Mouse (Mus musculus) hindbrain, embryonic 10.5 days (tissue): ENCODE data around the gene Lce1j. TPM values are rescaled to one million over a fixed set of nuclear protein-coding genes. Genes with fewer than 3 reads are reported as not detected.
"Not testable (repeated sequence)": the region's sequence is repeated elsewhere in the genome, so short reads cannot be mapped to it uniquely, and the experiment has no call there.

Experiments used
- DNase-seq: peaks from one replicate; pipeline ENCODE4 v3.0.0-alpha.2; 2017; ENCODE audit warnings: low spot score
- H3K27ac ChIP-seq: fragments of 300-500 bp; sonication (generic); 2 replicates; pipeline ENCODE4 v1.5.1; 2016; ENCODE audit warnings: mild to moderate bottlenecking, moderate library complexity
- H3K27me3 ChIP-seq: fragments of 300-500 bp; sonication (generic); 2 replicates; pipeline ENCODE4 v1.6.1; 2016; ENCODE audit warnings: mild to moderate bottlenecking; ENCODE audit not compliant: poor library complexity, insufficient read depth, severe bottlenecking
- H3K36me3 ChIP-seq: fragments of 300-500 bp; sonication (generic); 2 replicates; pipeline ENCODE4 v1.6.1; 2016; ENCODE audit warnings: mild to moderate bottlenecking, moderate library complexity
- H3K4me1 ChIP-seq: fragments of 300-500 bp; sonication (generic); replicated peaks from 2 replicates; pipeline ENCODE4 v1.6.1; 2016; ENCODE audit warnings: mild to moderate bottlenecking
- H3K4me3 ChIP-seq: fragments of 300-500 bp; sonication (generic); 2 replicates; pipeline ENCODE4 v1.5.1; 2016; ENCODE audit warnings: mild to moderate bottlenecking, moderate library complexity
- H3K9me3 ChIP-seq: fragments of 300-500 bp; sonication (generic); 2 replicates; pipeline ENCODE4 v1.6.1; 2016; ENCODE audit warnings: mild to moderate bottlenecking, moderate library complexity
- WGBS: fragments of 180-500 bp; shearing (Covaris S2); methylation state at CpG from one replicate; pipeline ENCODE4 v1.1.7; 2016; 5-methylcytosine and 5-hydroxymethylcytosine counted together
- polyA plus RNA-seq: library from polyadenylated mRNA; unstranded; fragments of >200 nt; fragmentation: Nextera tagmentation; extraction: Ambion mirVana; gene quantifications from 2 replicates; pipeline ENCODE4 v1.2.1, GENCODE M21; 2016

Lce1j gene
- polyA plus RNA-seq, result not detected in 2 replicates

DNA sequence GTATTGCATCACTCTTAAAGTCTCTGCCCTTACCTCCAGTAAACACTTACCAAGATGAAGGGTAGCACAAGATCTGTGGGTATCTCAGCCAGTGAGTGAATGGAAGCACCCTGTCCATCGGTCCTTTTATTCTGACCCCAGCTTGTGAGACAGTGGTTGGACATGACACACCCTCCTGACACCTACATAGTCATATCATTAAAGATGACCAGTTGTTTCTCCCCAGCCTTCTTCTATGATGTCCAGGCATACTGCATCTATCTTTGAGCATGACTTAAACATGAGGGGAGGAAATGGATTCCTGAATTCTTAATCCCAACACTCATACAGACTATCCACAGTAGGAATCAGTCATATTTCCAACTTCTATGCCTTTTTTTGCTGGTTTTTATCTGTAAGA is at the start of gene Lce1j:
Gene Lce1j (minus strand): TSS at position 101 of the 400 bp plus-strand sequence.
- H3K36me3 ChIP-seq, result no peaks in the 10 kb centered on the region
- no peak for DNase-seq
- no peak within 1 kb of the TSS for H3K27ac ChIP-seq
- 84% methylated on average over 1 of the region's 1 CpGs for WGBS
- no peak within 1 kb of the TSS for H3K4me3 ChIP-seq
- H3K9me3 ChIP-seq, result no peaks in the 10 kb centered on the region
- H3K27me3 ChIP-seq, result no peaks in the 10 kb centered on the region
- H3K4me1 ChIP-seq, result no peaks in the 10 kb centered on the region

DNA sequence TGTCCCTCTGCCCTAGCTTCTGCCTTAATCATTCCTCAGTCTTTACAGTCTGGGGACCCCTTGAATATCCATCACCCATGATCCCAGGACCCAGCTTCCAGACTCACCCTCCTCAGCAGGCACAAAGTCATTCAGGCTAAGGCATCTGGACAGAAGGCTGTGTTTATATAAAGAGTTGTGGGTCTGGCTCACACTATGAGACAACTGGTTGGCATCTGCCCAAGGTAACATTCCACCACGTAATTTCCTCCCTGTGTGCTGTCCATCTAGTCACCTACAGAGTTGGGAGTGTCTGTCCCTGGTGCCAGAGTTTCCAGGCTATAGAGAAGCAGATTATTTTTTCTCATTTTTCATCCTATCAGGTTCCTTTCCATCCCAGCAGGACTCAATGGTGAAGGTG is 36.8 kb upstream of the Lce1j start, which contains the start of gene Kprp:
Gene Kprp (minus strand): TSS at position 140 of the 400 bp plus-strand sequence.
- no peaks in the 10 kb centered on the region for H3K4me1 ChIP-seq
- no peak for DNase-seq
- no peak within 1 kb of the TSS for H3K4me3 ChIP-seq
- no peaks in the 10 kb centered on the region for H3K36me3 ChIP-seq
- H3K9me3 ChIP-seq, result no peaks in the 10 kb centered on the region
- WGBS, result 61% methylated on average over 1 of the region's 1 CpGs
- no peak within 1 kb of the TSS for H3K27ac ChIP-seq
- H3K27me3 ChIP-seq, result no peaks in the 10 kb centered on the region

DNA sequence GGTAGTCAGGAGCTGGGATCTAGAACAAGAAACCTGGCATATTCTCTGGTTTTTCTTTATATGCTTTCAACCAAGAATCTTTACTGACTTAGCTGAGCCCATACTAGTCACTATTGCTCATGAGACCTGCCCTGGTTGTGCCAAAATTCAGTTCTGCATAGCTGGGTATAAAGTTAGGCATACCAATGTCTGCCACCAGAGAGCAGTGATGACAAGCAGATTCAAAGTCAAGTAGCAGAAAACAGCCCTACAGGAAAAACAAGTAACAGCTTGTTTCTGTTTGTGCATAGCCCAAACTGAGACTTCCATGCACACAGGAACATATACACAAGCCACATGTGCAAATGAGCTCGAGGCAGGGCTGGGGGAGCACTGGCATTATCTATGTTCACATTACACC is 35.5 kb upstream of the Lce1j start:
- no peaks in the 10 kb centered on the region for H3K27me3 ChIP-seq
- no peak overlapping the region for H3K27ac ChIP-seq
- no peak overlapping the region for H3K4me3 ChIP-seq
- WGBS, result 29% methylated on average over 1 of the region's 1 CpGs
- no peak for DNase-seq
- H3K36me3 ChIP-seq, result no peaks in the 10 kb centered on the region
- H3K9me3 ChIP-seq, result no peaks in the 10 kb centered on the region
- H3K4me1 ChIP-seq, result no peaks in the 10 kb centered on the region

DNA sequence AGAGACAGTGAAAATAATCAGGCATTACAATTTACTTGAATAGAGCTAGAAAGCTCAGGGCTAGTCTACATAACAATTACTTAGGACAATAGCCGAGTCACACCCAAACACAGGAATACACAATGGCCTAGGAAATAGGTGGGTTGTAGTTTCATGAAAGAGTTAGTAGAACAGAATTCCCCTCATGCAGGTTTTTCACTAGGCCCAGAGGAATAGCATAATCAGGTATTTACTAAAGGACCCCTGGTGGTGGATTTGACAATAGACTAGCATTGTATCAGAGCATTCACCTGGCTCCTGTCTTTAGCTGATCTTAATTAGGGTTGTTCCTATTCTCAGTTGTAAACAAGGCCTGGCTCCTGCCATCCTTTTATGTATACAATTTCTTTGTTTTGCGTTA is 25.7 kb upstream of the Lce1j start:
- WGBS, result 91% methylated on average over 2 of the region's 2 CpGs
- not testable (repeated sequence) for H3K4me3 ChIP-seq, H3K27me3 ChIP-seq, H3K36me3 ChIP-seq, H3K4me1 ChIP-seq, H3K27ac ChIP-seq, DNase-seq, H3K9me3 ChIP-seq

DNA sequence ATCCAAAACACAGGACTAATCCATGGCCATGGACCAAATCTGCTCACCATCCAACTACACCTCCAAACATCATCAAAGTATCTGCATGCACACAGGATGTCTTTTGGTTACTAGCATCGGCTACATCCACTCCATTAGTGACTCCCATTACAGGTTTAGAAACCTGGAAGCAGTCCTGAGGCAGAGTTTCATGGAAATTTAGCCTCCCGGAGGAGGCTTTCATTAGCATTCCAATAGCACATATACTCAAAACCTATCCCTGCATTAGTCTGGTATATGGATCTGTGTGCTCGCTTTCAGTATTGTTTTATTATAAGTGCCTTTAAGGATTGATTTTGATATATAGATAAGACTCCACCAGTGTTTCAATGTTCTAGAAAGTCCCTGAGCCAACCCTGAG is 25.3 kb upstream of the Lce1j start:
- DNase-seq, result no peak
- Histone ChIP-seq H3K9me3 (no peaks in the 10 kb centered on the region), H3K36me3 (no peaks in the 10 kb centered on the region), H3K4me3 (no peak overlapping the region), H3K27ac (no peak overlapping the region), H3K4me1 (no peaks in the 10 kb centered on the region), H3K27me3 (no peaks in the 10 kb centered on the region)
- 88% methylated on average over 3 of the region's 3 CpGs for WGBS

DNA sequence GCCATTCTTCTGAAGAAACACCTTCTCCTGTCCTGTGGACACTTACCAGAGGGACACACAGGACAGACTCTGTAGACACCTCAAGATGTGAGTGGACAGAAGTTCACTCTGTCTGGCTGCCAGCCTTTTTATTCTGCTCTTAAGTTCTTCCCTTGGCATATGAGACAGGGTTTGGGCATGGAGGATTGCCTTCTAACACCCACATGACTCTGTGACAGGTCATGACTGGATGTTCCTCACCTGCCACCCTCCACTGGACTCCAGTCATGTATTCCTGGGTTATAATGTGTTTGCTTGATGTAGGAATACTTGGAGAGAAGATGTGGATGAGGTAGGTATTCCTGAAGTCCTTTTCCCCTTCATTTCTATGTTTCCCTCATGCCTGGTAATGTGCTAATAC is 17.5 kb upstream of the Lce1j start, which contains the start of gene Lce1k:
Gene Lce1k (minus strand): TSS at position 101 of the 400 bp plus-strand sequence.
- no peak within 1 kb of the TSS for H3K4me3 ChIP-seq
- no peaks in the 10 kb centered on the region for H3K36me3 ChIP-seq
- no peaks in the 10 kb centered on the region for H3K27me3 ChIP-seq
- H3K4me1 ChIP-seq, result no peaks in the 10 kb centered on the region
- no peaks in the 10 kb centered on the region for H3K9me3 ChIP-seq
- DNase-seq, result no peak
- H3K27ac ChIP-seq, result no peak within 1 kb of the TSS

DNA sequence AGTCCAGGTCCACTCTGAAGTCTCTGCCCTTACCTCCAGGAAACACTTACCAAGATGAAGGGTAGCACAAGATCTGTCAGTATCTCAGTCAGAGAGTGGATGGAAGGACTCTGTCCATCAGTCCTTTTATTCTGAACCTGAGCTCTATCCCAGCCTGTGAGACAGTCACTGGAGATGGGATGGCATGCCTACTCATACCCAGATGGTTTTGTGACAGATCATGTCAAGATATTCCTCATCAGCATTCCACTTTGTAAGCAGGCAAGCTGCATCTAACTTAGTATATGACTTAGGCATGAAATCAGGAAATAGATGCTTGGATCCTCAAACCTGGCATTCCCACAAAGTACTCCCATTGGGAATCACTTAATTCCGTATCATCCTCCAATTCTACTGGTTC is 11.5 kb downstream of the Lce1j start, which contains the start of gene Lce1i:
Gene Lce1i (minus strand): TSS at position 101 of the 400 bp plus-strand sequence.
- Histone ChIP-seq H3K9me3 (no peaks in the 10 kb centered on the region), H3K27me3 (no peaks in the 10 kb centered on the region), H3K36me3 (no peaks in the 10 kb centered on the region), H3K4me3 (no peak within 1 kb of the TSS), H3K27ac (no peak within 1 kb of the TSS), H3K4me1 (no peaks in the 10 kb centered on the region)
- WGBS, result 82% methylated on average over 1 of the region's 1 CpGs
- no peak for DNase-seq

DNA sequence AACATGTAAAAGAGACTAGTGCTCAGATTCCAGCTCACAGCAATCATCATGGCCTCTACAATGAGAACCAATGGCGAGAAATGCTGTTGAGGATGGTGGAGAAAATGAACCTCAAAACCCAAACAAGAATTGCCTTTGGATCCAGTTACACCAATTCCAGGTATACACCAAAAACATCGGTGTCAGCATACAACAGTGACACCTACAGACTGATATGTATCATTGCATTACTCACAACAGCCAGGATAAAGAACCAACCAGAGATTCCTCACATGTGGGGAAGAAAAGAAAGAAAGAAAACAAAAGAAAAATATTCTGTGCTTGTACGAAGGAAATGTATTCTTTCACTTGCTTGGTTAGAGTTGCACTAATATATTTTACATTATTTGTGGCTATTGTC is 18.7 kb downstream of the Lce1j start:
- Histone ChIP-seq H3K27ac (no peak overlapping the region), H3K36me3 (no peaks in the 10 kb centered on the region), H3K4me1 (no peaks in the 10 kb centered on the region), H3K9me3 (no peaks in the 10 kb centered on the region), H3K27me3 (no peaks in the 10 kb centered on the region), H3K4me3 (no peak overlapping the region)
- 27% methylated on average over 3 of the region's 3 CpGs for WGBS
- no peak for DNase-seq

DNA sequence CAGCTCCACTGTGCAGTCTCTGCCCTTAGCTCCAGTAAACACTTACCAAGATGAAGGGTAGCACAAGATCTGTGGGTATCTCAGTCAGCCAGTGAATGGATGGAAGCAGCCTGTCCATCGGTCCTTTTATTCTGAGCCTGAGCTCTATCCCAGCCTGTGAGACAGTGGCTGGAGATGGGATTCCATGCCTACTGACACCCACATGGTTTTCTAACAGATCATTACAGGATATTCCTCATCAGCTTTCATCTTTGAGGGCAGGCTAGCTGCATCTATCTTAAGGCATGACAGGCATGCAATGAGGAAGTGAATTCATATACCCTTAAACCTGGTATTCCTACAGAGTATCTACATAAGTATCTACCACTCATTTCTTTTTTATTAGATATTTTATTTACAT is 25.3 kb downstream of the Lce1j start, which contains the start of gene Lce1h:
Gene Lce1h (minus strand): TSS at position 101 of the 400 bp plus-strand sequence.
- no peaks in the 10 kb centered on the region for H3K4me1 ChIP-seq
- no peak within 1 kb of the TSS for H3K4me3 ChIP-seq
- H3K27me3 ChIP-seq, result no peaks in the 10 kb centered on the region
- H3K36me3 ChIP-seq, result no peaks in the 10 kb centered on the region
- DNase-seq, result no peak
- no peak within 1 kb of the TSS for H3K27ac ChIP-seq
- no peaks in the 10 kb centered on the region for H3K9me3 ChIP-seq
- 97% methylated on average over 1 of the region's 1 CpGs for WGBS

DNA sequence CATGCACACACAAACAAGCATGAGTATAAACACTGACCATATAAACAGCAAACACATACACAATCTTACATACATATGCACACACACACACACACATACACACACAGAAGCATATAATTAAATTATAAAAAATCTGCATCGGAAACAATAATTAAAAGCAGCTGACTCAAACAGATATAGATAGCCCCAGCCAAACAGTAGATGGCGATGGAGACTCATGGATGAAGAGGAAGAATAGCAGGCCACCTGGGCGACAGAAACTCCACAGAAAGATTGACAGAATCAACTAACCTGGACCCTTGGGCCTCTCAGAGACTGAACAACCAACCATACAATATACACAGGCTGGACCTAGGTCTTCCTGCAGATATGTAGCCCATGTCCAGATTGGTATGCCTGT is 37.1 kb downstream of the Lce1j start:
- H3K36me3 ChIP-seq, result no peaks in the 10 kb centered on the region
- no peak overlapping the region for H3K27ac ChIP-seq
- H3K27me3 ChIP-seq, result no peaks in the 10 kb centered on the region
- DNase-seq, result no peak
- 38% methylated on average over 3 of the region's 3 CpGs for WGBS
- no peak overlapping the region for H3K4me3 ChIP-seq
- no peaks in the 10 kb centered on the region for H3K9me3 ChIP-seq
- no peaks in the 10 kb centered on the region for H3K4me1 ChIP-seq

DNA sequence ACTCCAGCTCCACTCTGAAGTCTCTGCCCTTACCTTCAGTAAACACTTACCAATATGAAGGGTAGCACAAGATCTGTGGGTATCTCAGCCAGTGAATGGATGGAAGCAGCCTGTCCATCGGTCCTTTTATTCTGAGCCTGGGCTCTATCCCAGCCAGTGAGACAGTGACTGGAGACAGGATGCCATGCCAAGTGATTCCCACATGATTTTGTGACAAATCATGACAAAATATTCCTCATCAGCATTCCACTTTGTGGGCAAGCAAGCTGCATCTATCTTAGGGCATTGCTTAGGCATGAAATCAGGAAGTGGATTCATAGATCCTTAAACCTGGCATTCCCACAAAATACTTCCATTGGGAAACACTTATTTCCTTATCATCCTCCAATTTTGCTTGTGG is 38.1 kb downstream of the Lce1j start, which contains the start of gene Lce1g:
Gene Lce1g (minus strand): TSS at position 101 of the 400 bp plus-strand sequence.
- WGBS, result 82% methylated on average over 1 of the region's 1 CpGs

DNA sequence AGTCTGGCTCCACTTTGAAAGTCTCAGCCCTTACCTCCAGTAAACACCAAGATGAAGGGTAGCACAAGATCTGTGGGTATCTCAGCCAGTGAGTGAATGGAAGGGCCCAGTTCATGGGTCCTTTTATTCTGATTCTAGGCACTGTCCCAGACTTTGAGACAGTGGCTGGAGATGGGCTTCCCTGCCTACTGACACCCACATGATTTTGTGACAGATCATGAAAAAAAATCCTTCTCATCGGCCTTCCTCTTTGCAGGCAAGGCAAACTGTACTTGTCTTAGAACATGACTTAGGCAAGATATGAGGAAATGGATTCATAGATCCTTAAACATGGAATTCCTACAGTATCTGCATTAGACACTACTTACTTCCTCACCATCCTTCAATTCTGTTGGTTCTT is 51.3 kb downstream of the Lce1j start, which contains the start of gene Gm38119:
Gene Gm38119 (minus strand): TSS at position 101 of the 400 bp plus-strand sequence.
- no peak for DNase-seq
- no peak within 1 kb of the TSS for H3K4me3 ChIP-seq
- WGBS, result 77% methylated on average over 1 of the region's 1 CpGs
- no peaks in the 10 kb centered on the region for H3K4me1 ChIP-seq
- H3K27me3 ChIP-seq, result no peaks in the 10 kb centered on the region
- H3K27ac ChIP-seq, result no peak within 1 kb of the TSS
- no peaks in the 10 kb centered on the region for H3K36me3 ChIP-seq
- H3K9me3 ChIP-seq, result no peaks in the 10 kb centered on the region

More for the DNA sequence above, 38.1 kb downstream of the Lce1j start, which contains the start of gene Lce1g:
- Histone ChIP-seq H3K27ac (no peak within 1 kb of the TSS), H3K9me3 (no peaks in the 10 kb centered on the region), H3K4me3 (no peak within 1 kb of the TSS), H3K27me3 (no peaks in the 10 kb centered on the region), H3K4me1 (no peaks in the 10 kb centered on the region), H3K36me3 (no peaks in the 10 kb centered on the region)
- no peak for DNase-seq
